Mouse (Mus musculus): ENCODE data around the gene Sec31b.

The Sec31b gene

GRCm38 (mm10) chr19:44545321-44546041, at the start of gene Sec31b:
Gene Sec31b, minus strand, starts transcription at chr19:44545864.
- DNase-seq (ENCODE audit: low spot score) = peak; percentile 58

GRCm38 (mm10) chr19:44594180-44594579, 48.5 kb upstream of the Sec31b start:
- DNase-seq (ENCODE audit: low spot score) = no peak

DNA sequence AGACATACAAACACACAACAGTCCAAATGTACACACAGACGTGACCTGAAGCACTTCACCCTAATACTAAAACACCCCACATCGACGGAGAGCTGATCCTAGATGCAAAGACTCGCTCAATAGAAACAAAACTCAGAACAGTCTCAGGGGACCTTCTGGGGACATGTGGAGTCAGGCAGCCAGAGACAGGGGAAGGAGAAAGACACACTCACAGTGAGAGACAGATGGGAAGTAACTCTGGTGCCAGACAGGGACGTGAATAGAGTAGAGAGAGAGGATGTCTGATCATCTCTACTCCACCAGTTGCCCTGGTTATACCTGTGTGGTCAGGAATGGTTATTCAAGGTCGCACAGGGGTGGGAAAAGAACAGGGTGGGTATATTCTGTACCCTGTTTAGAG, 46.0 kb upstream of the Sec31b start:
- DNase-seq (ENCODE audit: low spot score) = no peak

- no peak for DNase-seq (ENCODE audit: low spot score)
These were observed 45.3 kb upstream of the Sec31b start for GRCm38 (mm10) chr19:44590992-44591391.

GRCm38 (mm10) chr19:44589591-44590223, 44.0 kb upstream of the Sec31b start:
- DNase-seq (ENCODE audit: low spot score) = no peak

- DNase-seq (ENCODE audit: low spot score) = no peak
These were observed 42.4 kb upstream of the Sec31b start for GRCm38 (mm10) chr19:44588036-44588435.

DNA sequence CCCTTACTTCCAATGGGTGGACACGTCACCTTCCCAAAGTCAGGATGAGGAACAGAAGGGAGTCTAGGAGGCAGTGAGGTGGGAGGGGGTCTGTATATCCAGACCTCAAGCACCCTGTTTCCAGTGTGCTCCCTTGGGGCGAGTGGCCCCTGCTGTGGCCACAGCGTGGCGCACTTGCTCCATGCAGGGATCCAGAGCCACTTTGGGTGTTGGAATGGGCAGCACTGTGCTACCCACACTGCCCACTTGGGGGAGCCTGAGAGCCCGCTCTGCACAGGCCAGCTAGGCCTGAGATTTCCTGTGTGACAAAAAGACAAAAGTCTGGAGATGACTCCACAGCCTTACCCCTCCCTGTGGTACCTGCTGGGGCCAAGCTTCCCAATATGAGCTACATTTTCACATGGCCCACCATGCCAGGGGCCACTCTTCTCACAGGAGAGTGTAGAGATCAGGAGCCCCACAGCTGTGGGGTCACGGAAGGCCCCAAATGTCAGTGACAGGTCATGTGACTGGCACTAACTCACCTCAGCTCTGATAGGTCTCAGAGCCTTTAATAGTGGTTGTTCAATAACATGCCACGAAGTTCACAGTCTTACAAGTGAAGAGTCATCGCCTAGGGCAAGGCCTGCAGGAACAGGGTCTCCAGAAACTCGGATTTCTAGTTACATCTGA, 37.1 kb upstream of the Sec31b start:
- DNase-seq (ENCODE audit: low spot score) = peak; percentile 90

DNA sequence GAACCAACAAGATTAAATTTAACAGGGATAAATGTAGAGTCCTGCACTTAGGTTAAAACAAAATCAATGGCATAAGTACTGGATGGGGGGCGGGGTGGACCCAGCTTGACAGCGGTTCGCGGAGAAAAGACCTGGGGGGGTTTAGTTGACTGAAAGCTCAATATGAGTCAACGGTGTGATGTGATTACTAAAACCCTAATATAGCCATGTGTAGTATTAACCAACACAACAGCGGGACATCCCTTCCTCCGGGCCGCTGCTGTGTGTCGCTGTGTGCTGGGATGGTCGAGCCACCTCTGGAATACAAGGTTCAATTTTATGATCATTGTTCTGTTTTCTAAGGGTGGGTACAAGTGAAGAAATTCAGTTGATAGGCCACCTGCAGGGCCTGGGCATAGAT, 36.4 kb upstream of the Sec31b start:
- no peak for DNase-seq (ENCODE audit: low spot score)

DNA sequence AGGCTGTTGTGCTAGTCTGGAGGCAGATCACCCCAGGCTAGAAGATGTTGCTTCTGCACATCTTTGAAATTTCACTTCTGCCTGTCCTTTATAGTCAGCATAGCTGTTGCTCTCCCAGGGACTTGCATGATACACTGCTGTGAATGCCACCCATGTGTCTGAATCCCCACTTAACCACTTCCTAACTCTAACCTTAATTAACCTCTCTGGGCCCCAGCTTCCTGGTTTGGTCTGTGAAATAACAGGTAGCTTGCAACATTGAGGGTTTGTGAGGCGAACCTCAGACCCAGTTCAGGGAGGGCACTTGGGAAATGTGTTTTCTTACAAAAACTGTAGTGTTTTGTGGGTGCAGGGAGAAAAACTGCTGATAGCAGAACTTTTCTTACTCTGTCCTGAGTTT, 32.4 kb upstream of the Sec31b start:
- no peak for DNase-seq (ENCODE audit: low spot score)

- DNase-seq (ENCODE audit: low spot score) = no peak
These were observed 30.6 kb upstream of the Sec31b start for GRCm38 (mm10) chr19:44576275-44576674.

GRCm38 (mm10) chr19:44567763-44568162, 22.1 kb upstream of the Sec31b start:
- DNase-seq (ENCODE audit: low spot score) = no peak

DNA sequence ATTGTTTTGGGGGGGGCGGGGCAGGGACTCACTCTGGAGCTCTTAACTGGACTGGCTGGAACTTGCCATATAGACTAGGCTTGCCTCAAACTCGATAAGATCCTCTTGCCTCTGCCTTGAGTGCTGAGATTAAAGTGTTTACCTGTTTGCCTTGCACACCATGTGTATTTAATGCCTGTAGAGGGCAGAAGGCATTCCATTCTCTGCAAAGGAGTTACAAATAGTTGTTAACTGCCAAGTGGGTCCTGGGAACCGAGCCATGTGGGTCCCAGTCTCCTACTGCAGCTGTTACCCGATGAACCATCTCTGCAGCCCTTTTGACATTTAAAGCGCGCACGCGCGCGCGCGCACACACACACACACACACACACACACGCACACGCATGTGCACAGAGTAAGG, 18.3 kb upstream of the Sec31b start:
- DNase-seq (ENCODE audit: low spot score) = no peak

DNA sequence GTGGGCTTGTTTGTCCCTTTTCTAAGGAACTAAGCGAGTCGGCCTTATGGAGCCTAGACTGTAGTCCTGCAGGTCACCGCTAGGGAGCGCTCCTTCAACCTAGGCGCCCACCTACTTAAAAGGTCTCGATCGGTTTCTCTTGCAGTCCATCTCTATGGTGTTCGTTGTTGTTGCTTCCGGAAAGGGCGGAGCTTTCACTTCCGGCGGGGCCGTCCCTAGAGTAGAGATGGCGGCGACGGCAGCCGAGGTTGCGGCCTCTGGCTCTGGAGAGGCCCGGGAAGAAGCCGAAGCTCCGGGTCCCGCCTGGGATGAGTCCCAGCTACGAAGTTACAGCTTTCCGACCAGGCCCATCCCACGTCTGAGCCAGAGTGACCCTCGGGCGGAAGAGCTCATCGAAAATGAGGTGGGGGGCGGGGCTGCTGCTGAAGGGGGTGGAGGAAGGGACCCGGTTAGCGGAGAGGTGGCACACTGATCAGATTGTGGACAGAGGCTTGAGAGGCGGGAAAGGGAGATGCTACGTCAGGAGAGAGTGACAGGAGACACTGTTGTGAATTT, 17.1 kb upstream of the Sec31b start, which contains the start of gene Hif1an:
Gene Hif1an (plus strand): TSS at position 199 of the 555 bp plus-strand sequence.
- DNase-seq (ENCODE audit: low spot score) = peak; percentile 90

DNA sequence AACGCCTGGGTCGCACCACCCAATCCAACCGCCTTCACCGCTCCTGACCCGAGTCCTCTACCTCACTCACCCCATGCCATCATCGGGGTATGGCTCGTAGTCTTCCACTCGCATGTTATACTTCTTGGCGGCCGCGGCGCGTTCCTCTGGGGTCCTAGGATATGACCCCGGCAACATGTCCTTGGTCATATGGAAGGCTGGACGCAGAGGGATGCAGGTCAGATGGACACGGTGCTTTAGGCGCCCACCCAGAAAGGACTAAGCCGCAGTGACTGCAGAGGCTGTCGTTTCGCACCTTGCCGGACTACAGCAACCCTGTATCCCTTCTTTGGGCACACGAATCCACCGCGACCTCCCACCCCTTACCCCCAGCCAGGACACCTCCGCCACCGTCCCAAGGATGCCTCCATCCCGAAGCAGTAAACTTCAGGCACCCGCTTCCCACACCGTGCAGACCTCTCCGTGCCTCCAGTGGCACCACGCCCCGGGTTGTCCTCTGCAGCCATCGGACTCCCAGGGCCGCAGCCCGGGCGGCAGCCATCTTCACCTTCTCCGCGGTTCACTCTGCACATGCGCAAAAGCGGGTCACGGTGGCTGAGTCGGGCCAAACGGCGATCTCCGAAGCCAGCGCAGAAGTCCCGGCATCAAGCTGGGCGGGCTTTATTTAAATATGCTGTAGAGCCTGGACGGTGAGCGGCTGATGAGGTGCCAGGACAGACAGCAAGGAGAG, 9.4 kb upstream of the Sec31b start, which contains the start of gene Ndufb8:
Gene Ndufb8 (minus strand): TSS at position 580 of the 730 bp plus-strand sequence.
- peak; percentile 94 for DNase-seq (ENCODE audit: low spot score)

GRCm38 (mm10) chr19:44554490-44554860, 8.8 kb upstream of the Sec31b start:
- DNase-seq (ENCODE audit: low spot score) = no peak

DNA sequence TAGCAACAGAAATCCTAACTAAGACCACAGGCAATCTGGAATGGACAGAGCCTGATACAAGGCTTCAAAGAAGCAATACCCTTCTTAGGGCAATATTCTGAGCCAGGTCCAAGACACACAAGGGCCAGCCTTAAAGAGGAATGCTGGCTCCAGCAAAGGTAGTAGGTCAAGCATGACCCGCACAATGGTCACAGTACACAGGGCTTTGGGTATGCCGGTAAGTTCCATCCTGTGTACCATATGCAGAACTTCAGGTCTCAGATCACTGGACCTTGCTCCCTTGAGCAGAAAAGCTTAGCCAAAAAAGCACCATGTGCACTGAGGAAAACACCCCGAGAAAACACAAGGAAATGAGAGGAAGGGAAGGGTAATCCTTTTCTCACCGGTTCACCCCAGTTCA, 7.6 kb upstream of the Sec31b start:
- no peak for DNase-seq (ENCODE audit: low spot score)

DNA sequence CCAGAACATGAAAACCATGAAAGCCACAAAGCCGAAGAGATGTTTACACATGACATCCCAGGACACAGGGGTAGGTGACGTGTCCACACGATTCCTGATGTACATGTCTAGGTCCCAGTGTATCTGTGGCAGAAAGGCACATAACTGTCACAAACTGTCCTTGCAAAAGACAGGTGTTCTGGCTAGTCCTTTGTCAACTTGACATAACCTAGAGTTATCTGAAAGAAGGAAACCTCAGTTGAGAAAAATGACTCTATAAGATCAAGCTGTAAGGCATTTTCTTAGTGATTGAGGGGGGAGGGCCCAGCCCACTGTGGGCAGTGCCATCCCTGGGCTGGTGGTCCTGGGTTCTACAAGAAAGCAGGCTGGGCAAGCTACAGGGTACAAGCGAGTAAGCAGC, 7.1 kb upstream of the Sec31b start, which contains the start of gene Gm20538:
Gene Gm20538 (minus strand): TSS at position 101 of the 400 bp plus-strand sequence.
- DNase-seq (ENCODE audit: low spot score) = no peak

DNA sequence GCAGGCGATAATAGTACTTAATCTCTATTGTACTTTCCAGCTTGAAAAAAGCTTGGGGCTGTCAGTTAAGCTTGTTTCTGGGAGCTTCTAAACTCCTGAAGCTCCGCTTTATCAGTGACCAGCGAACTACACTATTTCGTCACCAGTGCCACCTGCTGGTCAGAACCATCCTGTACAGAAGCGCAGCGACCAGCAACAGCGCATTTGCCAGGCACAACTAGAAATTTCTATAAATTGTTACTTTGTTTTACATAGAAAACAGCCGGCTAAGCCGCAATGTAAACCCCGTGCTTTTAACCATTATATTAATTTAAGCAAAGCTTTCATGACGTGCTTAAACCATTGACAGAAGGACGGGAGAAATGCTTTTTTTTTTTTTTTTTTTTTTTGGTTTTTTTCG, 889 bp downstream of the Sec31b start:
- peak; percentile 66 for DNase-seq (ENCODE audit: low spot score)

- no peak for DNase-seq (ENCODE audit: low spot score)
These were observed 1.3 kb downstream of the Sec31b start for GRCm38 (mm10) chr19:44544372-44544771.

DNA sequence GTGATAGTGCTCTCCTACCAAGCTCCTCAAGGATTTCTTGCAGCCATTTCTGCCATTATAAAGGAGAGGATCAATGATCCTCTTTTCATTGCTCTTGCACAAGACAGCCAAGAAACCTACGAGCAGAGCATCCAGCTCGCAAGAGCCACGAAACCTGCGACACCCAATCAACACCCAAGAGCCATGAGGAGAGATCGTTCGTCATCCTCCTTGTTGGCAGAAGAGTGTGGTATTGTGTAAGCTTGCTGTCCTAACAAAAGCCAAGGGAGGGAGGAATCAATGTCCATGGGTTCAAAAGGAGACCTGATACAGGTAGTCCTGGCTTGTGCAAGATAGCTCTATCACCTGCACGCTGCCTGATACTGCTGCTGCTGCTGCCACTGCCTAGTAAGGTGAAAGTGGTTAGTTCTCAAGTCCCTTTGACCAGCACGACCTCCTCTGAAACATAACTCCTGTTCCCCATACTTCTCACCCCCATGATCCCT, 2.9 kb downstream of the Sec31b start:
- DNase-seq (ENCODE audit: low spot score) = no peak

DNA sequence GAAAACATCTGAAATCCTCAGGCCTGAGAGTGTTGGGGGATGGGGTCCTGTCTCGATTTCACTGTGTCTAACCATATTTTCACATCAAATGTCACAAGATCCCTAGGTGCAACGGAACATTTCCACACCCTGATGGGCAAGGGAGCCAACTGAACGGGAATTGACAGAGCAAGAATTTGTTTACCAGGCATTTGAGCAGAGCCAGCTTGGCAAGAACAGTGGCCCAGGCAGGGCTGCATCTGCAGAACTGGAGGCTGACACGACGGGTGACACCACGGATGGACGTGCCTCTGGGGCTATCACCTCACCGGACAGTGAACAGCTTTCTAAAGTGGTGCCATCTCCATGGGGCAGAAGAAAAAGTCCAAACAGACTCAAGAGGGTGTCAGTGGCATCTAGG, 8.2 kb downstream of the Sec31b start:
- DNase-seq (ENCODE audit: low spot score) = no peak

GRCm38 (mm10) chr19:44535376-44535775, 10.3 kb downstream of the Sec31b start:
- DNase-seq (ENCODE audit: low spot score) = no peak

All from ovary, postnatal 36 days (tissue).